Mouse (Mus musculus) macrophage (primary cell): Measurements from ENCODE around the gene Ipo11. TPM values are rescaled to one million over a fixed set of nuclear protein-coding genes. Genes with fewer than 3 reads are reported as not detected.

Experiments used
- H3K27ac ChIP-seq: fragments of 350-480 bp; formaldehyde crosslinking; 2 replicates; pipeline ENCODE4 v1.9.0; 2021
- H3K36me3 ChIP-seq: fragments of 350-480 bp; formaldehyde crosslinking; 2 replicates; pipeline ENCODE4 v1.9.0; 2021; ENCODE audit errors: inconsistent target
- H3K4me3 ChIP-seq: fragments of 350-480 bp; formaldehyde crosslinking; 2 replicates; pipeline ENCODE4 v1.9.0; 2021; ENCODE audit errors: inconsistent target
- H3K79me2 ChIP-seq: fragments of 350-480 bp; formaldehyde crosslinking; 2 replicates; pipeline ENCODE4 v1.9.0; 2021; ENCODE audit errors: inconsistent target
- WGBS: methylation state at CpG from one replicate; pipeline ENCODE4 v1.1.7; 2026; ENCODE audit warnings: inconsistent platforms; ENCODE audit not compliant: missing documents; 5-methylcytosine and 5-hydroxymethylcytosine counted together
- polyA plus RNA-seq: library from polyadenylated mRNA; stranded (reverse); fragments of 250-400 nt; gene quantifications from 3 replicates; pipeline ENCODE4 v1.2.4, GENCODE M21; 2018; ENCODE audit warnings: inconsistent platforms

Ipo11 gene
- polyA plus RNA-seq, 1 experiment from 2014 or later = 20.0 TPM

DNA sequence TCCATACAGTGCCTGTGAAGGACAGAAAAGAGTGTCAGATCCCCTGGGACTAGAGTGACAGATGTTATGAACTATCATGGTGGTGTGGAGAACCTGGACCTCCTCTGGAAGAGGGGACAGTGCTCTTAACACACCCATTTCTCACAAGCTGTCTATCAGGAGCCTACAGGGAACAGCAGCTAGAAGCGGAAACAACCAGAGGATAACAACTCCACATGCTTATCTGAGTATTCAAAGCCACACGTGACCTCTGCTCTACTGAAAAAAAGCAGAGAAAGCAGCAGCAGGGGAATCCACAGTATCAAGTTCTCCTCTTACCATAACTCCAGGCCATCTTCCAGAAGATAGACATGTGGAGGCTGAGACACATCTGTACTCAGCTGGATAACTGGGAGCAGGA, 71.2 kb downstream of the Ipo11 start:
- no peaks in the 10 kb centered on the region for H3K79me2 ChIP-seq
- H3K27ac ChIP-seq = no peak overlapping the region
- 89% methylated on average over 2 of the region's 2 CpGs for WGBS
- H3K4me3 ChIP-seq = no peak overlapping the region
- peaks cover 9% of the 10 kb centered on the region for H3K36me3 ChIP-seq

DNA sequence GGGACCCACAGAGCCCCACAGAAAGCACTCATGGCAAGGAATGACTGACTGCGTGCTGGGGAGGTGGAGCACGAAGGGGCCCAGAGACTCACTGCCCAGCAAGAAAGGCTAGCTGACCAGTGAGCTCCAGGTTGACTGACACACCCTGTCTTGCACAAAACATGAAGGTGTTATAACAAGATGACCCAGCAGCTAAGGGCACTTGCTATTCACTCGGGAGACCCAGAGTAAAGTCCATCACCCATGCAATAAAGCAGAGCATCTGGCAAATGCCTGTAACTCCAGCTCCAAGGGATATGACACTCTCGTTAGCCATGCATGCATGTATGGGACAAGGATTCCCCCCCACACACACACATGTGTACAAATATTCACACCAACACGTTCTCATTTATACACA, 78.0 kb downstream of the Ipo11 start:
- Histone ChIP-seq H3K79me2 (no peaks in the 10 kb centered on the region), H3K4me3 (no peak overlapping the region), H3K27ac (no peak overlapping the region), H3K36me3 (no peaks in the 10 kb centered on the region)
- 100% methylated on average over 5 of the region's 5 CpGs for WGBS

DNA sequence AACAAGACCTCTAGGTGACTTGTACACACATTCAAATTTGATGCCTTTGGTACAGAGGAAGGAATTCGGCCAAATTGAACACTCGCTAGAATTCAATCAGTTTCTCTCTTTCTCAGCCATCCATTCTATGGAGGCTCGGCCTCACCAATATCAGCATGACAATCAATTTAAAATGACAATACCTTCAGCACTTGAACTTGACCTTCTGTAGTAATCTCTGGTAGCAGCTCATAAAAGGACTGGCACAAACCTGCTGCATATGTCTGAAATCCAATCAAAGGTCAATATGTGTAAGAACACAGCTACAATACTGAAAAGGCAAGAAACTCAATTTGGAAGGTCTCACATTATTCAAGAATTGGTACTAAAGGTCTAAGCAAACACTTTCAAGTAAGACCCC, 80.2 kb downstream of the Ipo11 start:
- 90% methylated on average over 3 of the region's 3 CpGs for WGBS
- H3K36me3 ChIP-seq = no peaks in the 10 kb centered on the region
- no peaks in the 10 kb centered on the region for H3K79me2 ChIP-seq
- H3K27ac ChIP-seq = no peak overlapping the region
- H3K4me3 ChIP-seq = no peak overlapping the region

DNA sequence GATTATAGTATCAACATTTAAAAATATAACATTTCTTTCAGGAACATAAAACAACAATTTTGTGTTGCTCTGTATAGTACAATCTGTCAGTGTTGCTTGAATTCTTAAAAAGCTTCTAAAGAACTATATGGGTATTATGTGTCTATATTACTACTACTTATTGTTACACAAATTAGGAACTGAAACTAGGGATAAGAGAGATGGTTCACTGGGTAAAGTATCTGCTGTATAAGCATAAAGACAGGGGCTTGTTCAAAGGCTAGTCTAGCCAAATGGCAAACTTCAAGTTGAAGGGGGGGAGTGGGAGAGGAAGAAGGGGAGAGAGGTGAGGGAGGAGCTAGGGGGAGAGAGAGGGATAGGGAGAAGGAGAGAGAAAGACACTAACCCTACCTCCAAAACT, 89.2 kb downstream of the Ipo11 start:
- H3K27ac ChIP-seq = no peak overlapping the region
- H3K36me3 ChIP-seq = no peaks in the 10 kb centered on the region
- H3K4me3 ChIP-seq = no peak overlapping the region
- H3K79me2 ChIP-seq = no peaks in the 10 kb centered on the region

DNA sequence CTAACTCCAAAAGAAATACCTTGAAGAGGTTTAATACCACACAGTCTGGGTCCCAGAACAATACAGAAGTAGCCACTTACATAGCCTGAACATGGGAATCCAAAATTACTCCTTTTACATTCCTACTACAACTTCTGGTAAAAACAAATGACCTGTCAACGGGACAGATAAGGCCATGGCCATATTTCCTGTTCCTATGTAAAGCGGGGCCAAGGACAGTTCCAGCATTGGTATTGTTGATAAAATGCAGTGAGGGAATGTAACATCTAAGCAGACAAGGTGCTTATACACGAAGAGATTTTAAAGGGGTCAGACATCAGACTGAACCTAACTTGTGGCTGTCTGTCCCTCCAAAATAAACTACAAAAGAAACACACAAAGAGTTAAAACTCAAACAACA, 91.8 kb downstream of the Ipo11 start:
- no peak overlapping the region for H3K4me3 ChIP-seq
- WGBS = 84% methylated on average over 3 of the region's 3 CpGs
- no peaks in the 10 kb centered on the region for H3K79me2 ChIP-seq
- no peaks in the 10 kb centered on the region for H3K36me3 ChIP-seq
- H3K27ac ChIP-seq = no peak overlapping the region

DNA sequence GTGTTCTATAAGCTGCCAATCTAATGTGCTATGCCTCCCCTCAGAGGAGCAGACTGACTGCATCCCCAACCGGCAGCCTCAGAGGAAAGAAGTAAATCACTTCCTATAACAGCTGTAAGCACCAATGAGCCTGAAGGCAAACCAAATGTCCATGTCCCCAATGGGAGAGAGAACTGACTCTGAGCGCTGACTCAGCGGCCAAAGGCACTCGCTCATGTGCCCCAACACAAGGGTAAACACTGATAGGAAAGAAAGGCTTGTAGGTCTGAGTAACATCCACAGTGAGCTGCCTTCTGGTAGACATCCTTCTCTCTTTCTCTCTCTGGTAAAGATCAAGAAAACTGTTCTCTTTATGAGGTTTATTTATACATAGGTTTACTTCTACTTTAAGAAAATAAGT, 94.2 kb downstream of the Ipo11 start:
- Histone ChIP-seq H3K4me3 (no peak overlapping the region), H3K79me2 (no peaks in the 10 kb centered on the region), H3K36me3 (no peaks in the 10 kb centered on the region), H3K27ac (no peak overlapping the region)
- 79% methylated on average over 4 of the region's 4 CpGs for WGBS

DNA sequence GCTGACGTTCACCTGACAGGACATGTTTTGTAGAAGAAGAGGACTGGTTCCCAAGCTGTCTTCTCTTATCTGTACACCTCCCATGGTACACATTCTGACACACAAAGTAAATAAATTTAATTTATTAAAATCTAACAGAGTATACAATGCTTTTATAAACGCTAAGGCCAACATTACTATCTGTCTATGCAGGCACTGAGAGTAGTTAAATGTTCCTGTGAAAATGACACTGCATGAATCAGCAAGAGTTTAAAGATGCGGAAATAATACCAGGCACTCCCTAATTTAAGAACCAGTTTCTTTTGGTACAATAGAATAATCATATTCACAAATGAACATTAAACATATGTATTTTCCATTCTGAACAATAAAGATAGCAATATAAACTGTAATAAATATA, 98.0 kb downstream of the Ipo11 start:
- Histone ChIP-seq H3K27ac (no peak overlapping the region), H3K36me3 (no peaks in the 10 kb centered on the region), H3K4me3 (no peak overlapping the region), H3K79me2 (no peaks in the 10 kb centered on the region)
- WGBS = 70% methylated on average over 3 of the region's 3 CpGs

DNA sequence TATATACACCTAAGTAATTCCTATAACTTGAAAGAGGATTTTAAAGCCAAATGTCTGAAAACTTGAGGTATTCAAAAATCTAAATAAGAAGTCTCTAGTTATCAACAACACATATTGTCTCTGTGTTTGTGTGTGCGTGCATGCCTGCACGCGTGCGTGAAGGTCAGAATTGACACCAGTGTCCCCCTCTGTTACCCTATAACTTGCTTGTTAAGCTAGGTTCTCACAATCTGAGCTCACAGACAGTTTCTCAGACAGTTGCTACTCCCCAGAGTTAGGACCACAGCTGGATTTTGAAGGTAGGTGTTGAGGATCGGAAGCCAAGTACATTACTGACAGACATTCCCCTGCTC, 100.3 kb downstream of the Ipo11 start:
- Histone ChIP-seq H3K79me2 (no peaks in the 10 kb centered on the region), H3K36me3 (no peaks in the 10 kb centered on the region), H3K4me3 (peak overlapping the region; percentile 34; the same call in 1 of the 2 replicates), H3K27ac (peak overlapping the region; percentile 19; the same call in 1 of the 2 replicates)
- 29% methylated on average over 5 of the region's 5 CpGs for WGBS

DNA sequence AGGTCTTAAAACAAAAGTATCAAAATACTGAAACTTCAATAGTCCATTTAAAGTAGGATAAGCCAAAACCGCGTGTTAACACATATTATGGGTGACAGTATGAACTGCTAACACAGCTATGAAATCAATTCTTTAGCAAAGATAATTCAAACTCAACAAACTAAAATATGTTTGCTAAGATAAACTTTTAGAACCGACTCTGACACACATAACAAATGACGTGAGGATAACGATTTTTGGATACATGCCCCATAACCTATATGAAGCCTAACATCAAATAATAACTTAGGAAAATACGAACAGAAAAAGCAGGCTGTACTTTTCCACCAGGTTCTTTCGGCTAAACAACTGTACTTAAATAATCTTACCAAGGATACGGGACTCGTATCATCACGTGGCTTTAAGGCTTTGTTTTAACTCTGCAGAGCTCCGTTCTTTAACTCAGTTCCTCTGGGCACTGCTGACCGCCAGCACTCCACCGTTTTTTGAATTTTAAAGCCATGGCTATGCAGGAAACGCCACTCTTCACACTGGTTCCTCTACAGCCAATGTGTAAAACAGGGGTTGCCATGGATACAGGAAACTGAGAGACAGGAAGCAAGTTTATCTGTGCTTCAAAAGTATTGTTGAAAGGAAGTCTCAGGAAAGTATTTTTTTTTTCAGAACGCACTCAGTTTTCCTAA, 100.8 kb downstream of the Ipo11 start:
- H3K4me3 ChIP-seq = peak overlapping the region; percentile 34
- peak overlapping the region; percentile 19 for H3K27ac ChIP-seq
- H3K79me2 ChIP-seq = no peaks in the 10 kb centered on the region
- 0% methylated on average over 15 of the region's 15 CpGs for WGBS
- H3K36me3 ChIP-seq = no peaks in the 10 kb centered on the region

DNA sequence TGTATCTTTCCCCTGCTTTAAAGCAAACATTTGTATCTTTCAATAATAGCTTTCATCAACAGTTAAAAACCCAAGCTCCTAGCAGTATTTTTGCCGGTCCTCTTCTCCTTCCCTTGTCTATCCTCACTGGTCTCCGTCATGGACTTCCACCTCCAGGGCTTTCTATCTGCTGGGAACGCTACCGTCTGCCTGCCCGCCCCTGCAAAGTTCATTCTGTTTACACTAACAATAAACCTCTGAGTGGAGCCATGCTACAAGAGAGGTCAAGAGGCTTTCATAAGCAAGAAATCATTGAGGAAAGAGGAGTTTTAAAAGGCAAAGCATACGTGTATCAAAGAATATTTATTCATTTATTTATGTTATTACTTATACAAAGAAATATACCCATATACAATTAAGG, 106.7 kb downstream of the Ipo11 start:
- WGBS = 91% methylated on average over 6 of the region's 6 CpGs

DNA sequence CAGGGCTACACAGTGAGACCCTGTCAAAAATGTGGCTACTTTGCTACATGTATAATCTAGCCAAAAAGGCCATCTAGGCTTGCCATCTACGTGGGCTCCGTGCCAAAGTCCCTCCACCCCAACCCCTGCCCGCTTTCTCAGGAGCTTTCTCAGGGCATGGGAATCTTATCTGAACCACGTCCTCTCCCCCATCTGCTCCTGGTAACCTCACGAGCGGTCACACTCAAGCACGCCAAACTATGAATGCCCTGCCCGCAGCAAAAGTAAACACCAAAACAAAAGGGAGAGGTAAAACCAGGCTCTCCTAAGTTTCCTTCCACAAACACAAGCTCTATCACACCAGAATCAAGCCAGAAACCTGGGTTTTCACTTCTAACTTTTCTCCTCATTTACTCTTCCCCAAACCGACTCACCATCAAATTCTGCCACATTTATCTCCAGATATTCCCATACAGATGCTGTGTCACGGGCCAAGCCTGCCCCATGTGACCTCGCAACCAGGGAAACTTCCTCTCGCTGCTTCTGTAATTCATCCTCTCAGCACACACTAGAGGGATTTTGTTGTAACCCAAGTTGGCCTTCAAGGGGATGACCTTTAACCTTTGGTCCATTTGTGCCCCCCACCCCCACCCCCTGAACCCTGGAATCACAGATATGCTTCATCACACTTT, 107.3 kb downstream of the Ipo11 start:
- H3K4me3 ChIP-seq = no peak overlapping the region
- WGBS = 67% methylated on average over 12 of the region's 12 CpGs
- no peaks in the 10 kb centered on the region for H3K36me3 ChIP-seq
- no peaks in the 10 kb centered on the region for H3K79me2 ChIP-seq
- H3K27ac ChIP-seq = no peak overlapping the region

More for the DNA sequence above, 106.7 kb downstream of the Ipo11 start:
- H3K36me3 ChIP-seq = no peaks in the 10 kb centered on the region
- no peaks in the 10 kb centered on the region for H3K79me2 ChIP-seq
- no peak overlapping the region for H3K27ac ChIP-seq
- H3K4me3 ChIP-seq = no peak overlapping the region

DNA sequence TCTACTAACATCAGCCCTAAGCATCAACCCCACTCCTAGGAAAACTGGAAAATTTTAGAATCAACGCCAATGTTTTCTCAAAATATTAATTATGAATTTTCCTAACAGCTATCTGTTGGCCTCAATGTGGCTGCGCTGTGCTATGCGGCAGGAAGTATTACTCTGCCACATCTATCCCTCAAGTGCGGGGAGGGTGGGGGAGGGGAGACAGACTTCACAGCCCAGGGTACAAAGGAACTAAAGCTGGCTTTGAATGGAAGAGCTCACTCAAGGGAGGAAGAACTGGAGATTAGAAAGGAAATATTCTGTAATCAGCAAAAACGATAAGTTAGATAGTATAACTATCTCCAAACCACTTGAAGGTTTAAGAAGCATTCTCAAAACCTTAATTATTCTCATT, 111.1 kb downstream of the Ipo11 start:
- Histone ChIP-seq H3K4me3 (no peak overlapping the region), H3K79me2 (no peaks in the 10 kb centered on the region), H3K36me3 (no peaks in the 10 kb centered on the region), H3K27ac (no peak overlapping the region)
- WGBS = 32% methylated on average over 5 of the region's 5 CpGs

DNA sequence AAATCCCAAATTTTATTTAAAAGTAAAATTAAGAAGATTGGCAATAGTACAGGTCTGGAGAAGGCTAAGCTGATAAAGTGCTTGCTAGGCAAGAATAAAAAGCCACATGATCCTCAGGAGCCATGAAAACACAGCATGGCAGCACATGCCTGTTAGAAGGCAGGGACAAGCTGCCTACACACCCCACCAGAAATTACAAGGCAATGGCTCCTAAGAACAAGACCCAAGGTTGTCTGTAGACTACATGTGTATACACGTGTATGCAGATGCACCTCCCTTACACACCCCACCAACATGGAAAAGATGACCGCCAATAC, 112.9 kb downstream of the Ipo11 start:
- H3K36me3 ChIP-seq = no peaks in the 10 kb centered on the region
- H3K79me2 ChIP-seq = no peaks in the 10 kb centered on the region
- WGBS = 100% methylated on average over 2 of the region's 2 CpGs

DNA sequence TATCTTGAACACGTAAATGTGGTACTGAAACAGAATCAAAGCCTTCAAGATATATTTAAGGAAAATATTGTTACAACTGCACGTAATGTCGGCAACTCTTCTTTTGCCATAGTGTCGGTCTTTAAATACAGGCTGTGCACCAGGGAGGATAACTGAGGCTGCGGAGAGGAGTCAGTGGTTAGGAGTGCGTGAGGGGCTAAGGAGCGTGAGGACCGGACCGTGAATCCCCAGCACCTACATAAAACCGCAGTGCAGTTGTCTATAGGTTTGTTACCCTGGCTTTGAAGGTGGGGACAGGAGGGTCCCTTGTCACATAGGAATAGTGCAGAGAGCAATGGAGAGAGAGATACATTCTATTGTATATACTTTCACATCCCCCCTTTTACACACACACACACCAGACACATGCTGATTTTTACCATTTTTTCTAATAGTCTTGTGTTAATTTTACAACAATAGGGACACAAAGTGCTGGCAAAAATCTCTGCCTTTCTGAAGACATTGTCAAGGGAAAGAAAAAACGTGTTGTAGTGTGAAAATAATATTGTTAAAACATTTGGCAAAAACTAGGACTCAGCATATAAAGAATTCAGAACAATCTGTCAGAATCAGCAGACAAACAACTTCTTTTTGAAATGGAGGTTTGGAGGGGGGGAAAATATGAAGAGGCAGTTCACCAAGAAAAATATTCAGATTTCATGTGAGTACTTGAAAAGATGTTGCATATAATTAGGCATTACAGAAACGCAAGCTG, 113.5 kb downstream of the Ipo11 start:
- no peak overlapping the region for H3K27ac ChIP-seq
- WGBS = 99% methylated on average over 12 of the region's 12 CpGs
- H3K36me3 ChIP-seq = no peaks in the 10 kb centered on the region
- no peaks in the 10 kb centered on the region for H3K79me2 ChIP-seq
- H3K4me3 ChIP-seq = no peak overlapping the region

More for the DNA sequence above, 112.9 kb downstream of the Ipo11 start:
- H3K4me3 ChIP-seq = no peak overlapping the region
- H3K27ac ChIP-seq = no peak overlapping the region

DNA sequence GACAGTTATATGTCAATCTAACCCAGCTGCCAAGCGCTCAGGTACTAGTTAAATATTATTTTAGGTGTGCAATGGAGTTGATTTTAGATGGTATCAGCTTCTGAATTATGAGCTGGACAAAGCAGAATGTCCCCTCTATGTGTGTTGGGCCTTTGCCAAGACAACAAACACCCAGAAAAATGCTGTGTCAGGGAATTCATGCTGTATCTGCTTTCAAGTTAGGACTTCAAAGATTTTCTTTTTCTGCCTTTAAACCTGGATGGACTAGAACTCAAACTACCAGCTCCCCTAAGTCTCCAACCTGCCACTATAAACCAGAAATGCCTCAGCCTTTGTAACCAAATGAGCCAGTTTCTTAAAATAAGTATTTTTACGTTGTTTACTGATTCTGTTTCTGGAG, 116.6 kb downstream of the Ipo11 start:
- H3K27ac ChIP-seq = no peak overlapping the region
- no peak overlapping the region for H3K4me3 ChIP-seq
- WGBS = 89% methylated on average over 2 of the region's 2 CpGs
- no peaks in the 10 kb centered on the region for H3K79me2 ChIP-seq
- no peaks in the 10 kb centered on the region for H3K36me3 ChIP-seq
